Mouse (Mus musculus): ENCODE results near the gene Senp1.

Senp1 gene

GRCm38 (mm10) chr15:98043967-98044366, 49.6 kb downstream of the Senp1 start:
- no peak for DNase-seq

DNA sequence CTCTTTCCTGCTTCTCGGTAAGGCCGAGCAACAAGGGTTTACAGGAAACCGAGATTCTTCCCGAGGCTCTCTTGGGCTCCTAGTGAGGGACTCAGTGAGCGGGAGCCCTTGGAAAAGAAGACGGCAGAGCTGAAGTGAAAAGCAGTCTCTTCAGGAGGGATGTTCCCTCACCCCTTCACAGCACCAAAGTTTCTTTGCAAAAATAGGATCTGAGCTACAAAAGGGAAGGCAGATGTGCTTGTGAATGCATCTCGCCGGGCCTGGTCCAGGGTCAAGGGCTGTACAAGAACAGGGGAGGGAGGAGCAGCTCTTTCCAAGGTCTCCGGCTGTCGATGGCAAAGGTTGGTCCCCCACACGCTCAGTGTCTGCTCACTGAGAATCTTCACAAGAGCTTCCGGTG, 51.0 kb downstream of the Senp1 start:
- DNase-seq = no peak

DNA sequence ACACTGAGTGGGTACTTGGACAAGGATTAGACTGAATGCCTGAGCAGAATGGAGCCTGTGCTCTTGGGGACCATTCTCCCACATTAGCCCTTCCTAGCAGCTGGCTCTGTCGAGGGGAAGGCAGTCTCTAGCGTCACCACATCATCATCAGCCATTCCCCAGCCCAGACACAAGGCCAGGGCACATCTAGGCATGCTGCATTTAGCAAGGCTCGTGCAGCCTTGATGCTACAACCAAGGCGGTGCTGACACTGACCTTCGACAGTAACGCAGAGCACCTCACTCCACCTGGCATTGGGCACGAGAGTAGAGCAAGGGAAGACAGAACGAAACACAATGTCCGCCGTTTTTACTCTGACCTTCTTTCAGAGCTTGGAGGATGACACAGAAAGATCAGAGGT, 53.9 kb downstream of the Senp1 start:
- no peak for DNase-seq

GRCm38 (mm10) chr15:98036578-98036977, 57.0 kb downstream of the Senp1 start:
- DNase-seq = no peak

DNA sequence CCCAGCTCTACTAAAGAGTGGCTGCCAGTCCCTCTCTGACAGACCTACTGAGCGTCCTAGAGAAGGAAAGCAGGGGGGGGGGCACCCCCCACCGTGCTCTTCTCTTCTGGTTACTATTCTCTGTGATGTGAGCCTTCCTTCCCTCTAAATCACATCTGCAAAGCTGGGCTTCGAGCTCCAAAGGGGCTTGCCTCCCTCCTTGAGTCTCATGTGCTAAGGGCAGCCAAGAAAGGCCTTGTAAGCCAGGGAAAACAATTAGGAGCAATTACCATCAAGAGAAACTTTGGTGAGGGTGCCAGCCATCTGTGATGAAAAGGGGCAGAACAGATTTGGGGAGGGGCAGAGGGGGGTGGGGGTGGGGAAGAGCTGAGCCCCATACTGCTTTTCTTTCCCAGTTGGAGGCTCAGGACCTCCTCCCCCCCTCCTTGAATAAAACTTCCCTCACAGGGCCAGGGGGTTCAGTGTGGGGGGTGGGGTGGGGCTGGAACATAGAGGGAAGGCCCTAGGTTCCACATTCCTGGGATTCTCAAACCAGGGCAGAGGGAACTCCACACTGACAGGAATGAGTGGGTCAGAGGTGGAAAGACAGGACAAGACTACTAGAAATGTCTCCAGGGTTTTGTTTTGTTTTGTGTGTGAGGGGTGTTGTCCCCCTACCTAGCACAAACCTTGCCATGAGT, 58.3 kb downstream of the Senp1 start:
- no peak for DNase-seq

DNA sequence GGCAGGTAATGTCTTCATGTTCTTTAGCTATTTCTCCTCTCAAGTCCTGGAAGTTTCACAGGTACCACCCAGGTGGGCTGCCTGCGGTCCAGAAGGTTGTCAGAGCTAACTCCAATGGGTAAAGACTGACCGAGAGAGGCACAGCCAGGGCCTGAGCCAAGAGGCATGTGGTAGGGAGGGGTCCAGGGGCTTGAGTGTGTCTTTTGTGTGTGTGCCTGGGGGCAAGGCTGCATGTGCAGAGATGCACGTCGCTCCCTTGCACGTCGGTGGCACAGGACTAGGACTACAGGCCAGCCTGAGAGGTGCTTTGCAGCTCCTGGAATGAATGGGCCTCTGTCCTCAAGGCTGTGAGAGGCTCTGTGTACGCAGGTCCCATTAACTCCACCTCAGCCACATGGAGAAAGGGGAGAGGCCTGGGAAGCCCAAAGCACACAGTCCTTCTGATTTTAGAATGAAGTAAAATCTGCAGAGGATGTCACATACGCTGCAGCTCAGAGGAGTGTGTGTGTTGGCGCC, 60.3 kb downstream of the Senp1 start:
- no peak for DNase-seq

DNA sequence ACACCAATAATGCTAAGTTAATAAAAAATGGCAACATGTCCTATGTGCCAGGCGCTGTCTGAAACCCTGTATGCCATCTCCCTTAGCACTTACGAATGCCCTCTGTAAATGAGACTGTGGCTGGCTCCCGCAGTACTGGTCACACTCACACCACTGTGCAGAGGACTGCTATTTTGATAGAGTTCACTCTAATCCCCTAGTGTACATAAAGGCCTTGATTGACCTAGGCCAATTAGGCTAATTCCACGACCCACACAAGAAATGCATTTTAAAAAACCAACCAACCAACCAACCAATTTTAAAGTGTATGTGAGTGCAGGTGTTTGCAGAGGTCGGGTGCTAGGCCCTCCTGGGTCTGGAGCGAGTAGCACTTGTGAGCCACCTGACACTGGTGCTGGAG, 63.7 kb downstream of the Senp1 start:
- DNase-seq = no peak

DNA sequence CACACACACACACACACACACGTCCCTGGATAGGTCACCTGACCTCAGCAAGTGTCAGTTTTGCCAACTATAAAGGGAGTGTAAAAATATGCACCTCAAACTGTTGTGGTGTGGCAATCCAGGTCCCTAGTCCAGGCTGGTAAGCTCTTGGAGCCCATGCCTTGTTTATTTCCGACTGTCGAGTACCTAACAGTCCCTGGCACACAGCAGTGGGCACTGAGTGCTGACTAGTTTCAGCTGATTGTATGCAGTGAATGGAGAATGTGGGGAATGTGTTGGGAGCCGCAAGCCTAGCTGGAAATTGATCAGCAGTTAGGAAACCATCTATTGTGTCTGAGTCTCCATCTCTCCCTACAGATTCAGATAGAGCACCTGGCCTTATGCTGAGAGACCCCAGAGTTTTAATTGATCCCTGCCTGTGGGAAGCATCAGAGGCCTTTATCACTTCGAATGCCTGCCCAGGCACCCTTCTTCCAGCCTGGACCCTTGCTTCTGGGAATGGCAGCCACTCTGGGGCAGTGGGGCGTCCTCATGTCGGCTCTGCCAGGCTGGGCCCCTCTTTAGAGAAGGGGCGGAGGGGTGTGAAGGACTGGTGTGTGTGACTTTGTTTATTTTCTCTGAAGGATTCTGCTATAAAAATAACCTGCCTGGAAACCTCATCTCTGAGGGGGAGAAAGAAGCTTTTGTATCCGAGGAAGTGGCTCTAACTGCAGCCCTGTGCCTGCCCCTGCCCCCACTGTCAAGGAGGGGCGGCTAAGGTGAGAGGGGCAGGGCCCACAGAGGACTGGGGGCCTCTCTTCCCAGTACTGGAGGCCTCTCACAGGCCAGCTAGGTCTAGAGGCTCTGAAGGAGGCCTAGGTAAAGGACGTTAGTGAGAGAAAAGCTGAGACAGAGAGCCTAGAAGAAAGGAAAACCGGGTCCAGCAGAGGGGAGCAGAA, 66.3 kb downstream of the Senp1 start:
- peak; percentile 33 for DNase-seq

GRCm38 (mm10) chr15:98025611-98026010, 67.9 kb downstream of the Senp1 start:
- no peak for DNase-seq

GRCm38 (mm10) chr15:98023137-98023536, 70.4 kb downstream of the Senp1 start:
- no peak for DNase-seq

- DNase-seq = no peak
Measured at GRCm38 (mm10) chr15:98021886-98022285, 71.7 kb downstream of the Senp1 start.

GRCm38 (mm10) chr15:98019047-98019446, 74.5 kb downstream of the Senp1 start:
- no peak for DNase-seq

GRCm38 (mm10) chr15:98017925-98018324, 75.6 kb downstream of the Senp1 start:
- no peak for DNase-seq

- DNase-seq = no peak
Measured at GRCm38 (mm10) chr15:98012810-98013209, 80.7 kb downstream of the Senp1 start.

DNA sequence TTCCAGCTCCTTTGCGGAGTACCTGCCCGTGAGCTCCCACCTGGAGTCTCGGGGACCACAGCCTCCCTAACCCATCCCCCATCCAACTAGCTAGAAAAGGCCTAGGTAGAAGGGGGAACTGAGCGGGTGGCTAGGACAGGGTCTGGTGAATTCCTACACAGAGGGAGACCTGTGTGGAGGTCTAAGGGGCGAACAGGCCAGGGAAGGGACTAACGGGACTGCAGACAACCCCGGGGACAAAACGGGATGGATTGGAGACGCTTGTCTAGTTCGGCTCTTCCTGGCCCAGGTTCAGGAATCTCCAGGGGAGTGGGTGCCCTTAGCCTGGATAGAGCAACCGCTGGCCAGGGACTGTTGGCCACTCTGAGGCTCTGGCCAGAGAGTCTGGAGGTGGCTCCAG, 88.4 kb downstream of the Senp1 start:
- DNase-seq = no peak

DNA sequence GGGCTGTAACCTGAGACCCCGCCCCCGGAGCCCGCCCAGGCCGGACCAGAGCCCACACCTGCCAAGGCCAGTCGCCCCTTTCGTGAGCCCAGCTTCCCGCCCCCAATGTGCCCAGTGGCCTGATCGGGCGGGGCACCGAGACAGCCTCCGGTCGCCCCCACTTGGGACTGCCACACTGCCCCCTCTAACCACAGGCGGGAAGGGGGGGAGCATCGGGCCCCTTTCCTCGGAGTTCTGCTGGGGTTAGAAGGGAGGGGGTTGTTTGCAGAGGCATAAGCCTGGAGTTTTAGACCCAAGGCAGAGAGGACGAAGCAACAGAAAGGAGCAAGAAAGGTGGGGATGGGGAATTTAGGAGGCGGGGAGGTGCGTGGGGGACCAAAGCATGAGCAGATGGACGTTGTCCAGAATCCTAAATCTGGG, 88.8 kb downstream of the Senp1 start:
- DNase-seq = no peak

DNA sequence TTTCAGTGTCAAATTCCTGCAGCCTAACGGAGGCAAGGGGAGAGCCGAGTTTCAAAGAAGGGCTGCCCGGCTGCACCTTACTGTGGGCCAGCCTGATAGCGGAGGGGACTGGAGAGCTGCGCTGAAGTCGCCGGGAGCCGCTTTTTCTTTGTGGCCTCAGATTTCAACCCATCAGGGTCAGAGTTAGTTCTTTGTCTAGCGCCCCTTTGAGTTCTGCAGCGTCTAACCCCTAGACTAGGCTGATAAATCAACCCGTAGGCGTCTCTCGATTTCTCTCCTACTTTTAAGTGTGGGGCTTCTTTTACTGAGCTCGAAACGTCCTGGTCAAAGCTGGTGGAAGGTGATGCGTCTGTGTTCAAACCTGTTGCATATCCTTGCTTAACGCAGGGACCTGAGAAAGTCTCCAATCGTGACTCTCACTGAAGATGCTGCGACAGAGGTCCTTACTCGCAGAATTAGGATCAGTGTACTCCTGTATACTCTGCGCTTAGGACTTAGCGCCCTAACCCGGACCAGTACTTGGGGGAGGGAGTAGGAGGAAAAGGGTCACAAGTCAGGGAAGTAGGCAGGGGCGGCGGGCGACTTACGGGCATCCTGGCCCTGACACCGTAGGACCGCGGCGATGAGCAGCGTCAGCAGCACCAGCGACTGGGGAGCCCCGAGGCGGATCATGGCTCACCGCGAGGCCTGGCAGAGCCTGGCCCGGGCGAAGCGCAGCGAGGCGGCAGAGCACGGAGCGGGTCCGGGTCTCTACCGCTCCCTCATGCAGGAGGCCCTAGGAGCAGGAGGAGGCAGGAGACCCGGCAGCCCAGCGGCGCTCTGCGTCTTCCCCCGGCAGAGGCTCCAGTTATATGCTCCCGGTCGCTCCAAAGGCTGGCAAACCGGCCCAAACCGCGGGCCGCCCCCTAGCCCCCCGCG, 89.5 kb downstream of the Senp1 start, which contains the start of gene Col2a1:
Col2a1 (minus strand) TSS at position 874 of the 918 bp plus-strand sequence.
- DNase-seq = no peak

DNA sequence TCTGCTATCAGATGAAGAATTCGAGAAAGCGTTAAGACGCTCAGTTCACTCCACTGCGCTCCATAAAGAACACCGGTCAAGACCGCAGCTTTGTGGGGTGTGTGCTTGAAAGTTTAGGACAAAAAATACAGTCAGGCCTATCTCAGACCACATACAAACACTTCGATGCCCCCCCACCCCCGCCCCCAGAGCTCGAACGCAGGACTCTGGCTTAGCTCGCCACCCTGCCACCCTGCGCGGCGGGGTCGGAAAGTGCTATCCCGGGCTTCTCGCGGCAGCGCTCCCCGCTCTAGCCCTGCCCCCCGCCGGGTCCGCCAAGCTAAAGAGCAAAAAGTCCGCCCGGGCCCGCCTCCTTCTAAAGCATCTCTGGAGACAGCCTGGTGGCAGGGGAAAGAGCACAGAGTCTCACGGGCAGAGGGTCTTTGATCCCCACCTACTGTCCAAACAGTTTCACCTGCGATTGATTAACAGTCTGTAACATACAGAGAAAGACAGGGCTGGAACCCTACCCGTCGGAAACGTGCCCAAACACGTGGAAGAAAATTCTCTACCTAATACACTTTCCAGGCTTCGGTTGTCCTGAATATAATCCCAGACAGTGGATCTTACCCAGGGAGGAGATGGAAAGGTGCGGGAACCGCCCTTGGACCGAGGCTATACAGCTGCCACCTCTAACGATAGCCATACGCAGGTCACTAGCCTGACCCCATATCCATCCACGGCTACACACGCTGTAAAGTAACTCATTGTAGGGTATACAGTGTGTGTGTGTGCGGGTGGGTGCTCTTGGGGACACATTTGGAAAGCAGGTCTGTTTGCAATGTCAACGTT, 90.3 kb downstream of the Senp1 start:
- peak; percentile 59 for DNase-seq

- DNase-seq = no peak
Measured at GRCm38 (mm10) chr15:98002113-98002990, 91.2 kb downstream of the Senp1 start.

DNA sequence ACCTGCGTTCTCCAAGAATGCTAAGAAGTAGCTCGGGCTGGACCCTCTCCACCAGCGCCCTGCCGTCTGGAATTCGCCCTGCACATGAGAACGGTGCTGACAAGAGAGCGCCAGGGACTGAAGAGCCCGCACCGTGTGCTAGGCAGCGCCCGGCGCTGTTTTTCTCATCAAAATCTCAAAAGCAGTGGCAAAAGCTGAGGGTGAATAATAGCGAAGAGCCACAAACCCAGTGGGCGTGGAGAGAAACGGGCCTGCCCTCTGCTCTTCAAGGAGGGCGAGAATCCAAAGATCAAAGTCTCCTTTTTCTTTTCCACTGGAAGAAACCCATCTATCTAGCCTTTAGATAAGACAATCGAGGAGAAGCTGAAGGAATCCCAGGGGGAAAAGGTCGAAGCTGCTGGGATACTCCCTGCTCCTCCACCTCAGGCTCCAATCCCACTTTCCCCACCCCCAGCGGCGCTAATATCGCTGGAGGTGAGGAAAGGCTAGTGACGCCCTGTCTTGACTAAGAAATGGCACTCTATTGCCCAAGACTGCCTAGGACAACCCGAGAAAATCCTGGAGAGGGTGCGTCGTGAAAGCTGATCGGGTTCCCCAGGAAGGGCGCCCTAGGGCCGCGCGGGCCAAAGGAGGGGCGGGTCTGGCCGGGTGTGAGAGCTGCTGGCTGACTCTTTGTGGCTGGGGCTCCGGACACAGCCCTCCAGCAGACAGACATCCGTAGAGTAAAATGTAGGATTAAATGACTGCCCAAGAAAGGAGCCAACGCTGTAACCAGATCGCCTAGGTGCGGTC, 92.0 kb downstream of the Senp1 start:
- peak; percentile 29 for DNase-seq

Data from lung, postnatal 10 days (tissue).